Mouse (Mus musculus) liver, adult (tissue): ENCODE data around the gene Ciapin1.

Experiments used
- GATA4 ChIP-seq: IDR thresholded peaks from 2 replicates; pipeline ENCODE4 v1.6.1; 2014; ENCODE audit warnings: mild to moderate bottlenecking, low read length; ENCODE audit not compliant: insufficient replicate concordance

Ciapin1 gene

GRCm38 (mm10) chr8:94822637-94823560 is 15.3 kb downstream of the Ciapin1 start:
- TF ChIP-seq GATA4, result no peak

DNA sequence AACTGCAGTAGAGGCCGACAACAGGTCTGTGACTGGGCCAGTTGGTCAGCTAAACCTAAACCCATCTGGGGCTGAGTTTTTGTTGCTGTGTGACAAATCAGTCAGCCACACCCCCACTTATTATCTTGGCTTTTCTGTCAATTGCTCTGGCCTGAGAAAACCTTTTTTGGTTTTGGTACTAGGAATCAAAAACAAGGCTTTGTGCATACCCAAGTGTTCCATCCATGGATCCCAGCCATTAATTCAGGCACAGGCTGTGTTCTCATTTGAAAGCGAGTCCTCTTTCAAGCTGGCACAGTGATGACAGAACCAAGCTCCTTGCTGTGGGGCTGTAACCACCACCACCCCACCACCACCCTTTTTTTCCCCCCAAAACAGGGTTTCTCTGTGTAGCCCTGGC is 16.8 kb downstream of the Ciapin1 start:
- no peak for TF ChIP-seq GATA4

- TF ChIP-seq GATA4, result no peak
Measured at GRCm38 (mm10) chr8:94820553-94820952, 17.6 kb downstream of the Ciapin1 start.

- peak; percentile 86 for TF ChIP-seq GATA4
Measured at GRCm38 (mm10) chr8:94819671-94820179, 18.4 kb downstream of the Ciapin1 start.

GRCm38 (mm10) chr8:94817933-94818332 is 20.2 kb downstream of the Ciapin1 start:
- no peak for TF ChIP-seq GATA4

DNA sequence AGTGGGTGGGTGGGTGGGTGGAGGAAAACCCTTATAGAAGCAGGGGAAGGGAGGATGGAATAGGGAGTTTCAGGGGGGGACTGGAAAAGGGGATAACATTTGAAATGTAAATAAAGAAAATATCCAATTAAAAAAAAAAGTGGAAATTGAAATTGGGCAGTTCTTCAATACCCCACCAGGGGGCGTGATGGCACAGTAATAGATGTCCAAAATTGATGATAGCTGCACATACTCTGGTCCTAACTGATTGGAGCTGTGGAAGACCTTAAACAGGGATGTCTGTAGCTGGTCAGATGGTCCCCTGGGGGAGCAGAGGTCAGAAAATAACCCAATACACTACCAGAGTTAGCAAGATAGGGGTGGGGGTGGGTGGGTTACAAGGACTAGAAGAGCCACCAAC is 23.6 kb downstream of the Ciapin1 start:
- TF ChIP-seq GATA4, result no peak

GRCm38 (mm10) chr8:94812645-94813098 is 25.5 kb downstream of the Ciapin1 start:
- TF ChIP-seq GATA4, result no peak

DNA sequence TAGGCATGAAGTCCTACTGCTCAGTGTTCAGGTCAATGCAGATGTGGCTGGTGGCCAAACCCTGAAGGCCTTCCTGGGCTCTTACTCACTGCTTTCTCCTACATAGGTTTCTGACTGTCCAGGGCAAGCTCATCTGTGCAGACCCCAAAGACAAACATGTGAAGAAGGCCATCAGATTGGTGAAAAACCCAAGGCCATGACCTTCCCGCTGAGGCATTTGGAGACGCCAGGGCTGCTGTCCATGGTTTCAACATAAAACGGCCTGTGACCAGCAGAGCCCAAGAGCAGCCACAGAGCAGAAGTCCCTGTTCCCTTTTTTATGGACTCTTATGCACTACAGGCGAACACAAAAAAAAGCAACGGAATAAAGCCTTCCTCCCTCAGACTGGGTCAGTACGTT is 26.5 kb downstream of the Ciapin1 start:
- no peak for TF ChIP-seq GATA4

- no peak for TF ChIP-seq GATA4
Measured at GRCm38 (mm10) chr8:94810855-94811254, 27.3 kb downstream of the Ciapin1 start.

DNA sequence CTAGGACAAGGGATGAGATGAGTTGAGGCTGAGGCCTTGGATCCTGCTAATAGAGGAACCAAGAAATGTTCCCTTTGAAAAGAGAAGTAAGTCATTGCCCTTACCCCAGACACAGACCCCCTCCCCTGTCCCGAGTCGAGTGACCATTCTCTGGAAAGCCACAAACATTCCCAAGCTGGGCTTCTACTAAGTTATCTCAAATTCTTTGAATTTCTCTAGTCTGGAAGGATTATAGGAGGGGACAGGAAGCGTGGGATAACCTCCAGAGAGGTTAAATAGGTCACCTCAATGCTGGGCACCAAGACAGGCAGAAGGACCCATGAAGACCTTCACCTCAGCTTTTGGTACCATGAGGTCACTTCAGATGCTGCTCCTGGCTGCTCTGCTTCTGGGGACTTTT is 28.0 kb downstream of the Ciapin1 start, which contains the start of gene Ccl17:
Gene Ccl17, plus strand, starts transcription at position 301 of the 400 bp plus-strand sequence.
- TF ChIP-seq GATA4, result no peak

- TF ChIP-seq GATA4, result no peak
Measured at GRCm38 (mm10) chr8:94808372-94808771, 29.8 kb downstream of the Ciapin1 start.

- TF ChIP-seq GATA4, result no peak
Measured at GRCm38 (mm10) chr8:94807506-94807905, 30.7 kb downstream of the Ciapin1 start.

DNA sequence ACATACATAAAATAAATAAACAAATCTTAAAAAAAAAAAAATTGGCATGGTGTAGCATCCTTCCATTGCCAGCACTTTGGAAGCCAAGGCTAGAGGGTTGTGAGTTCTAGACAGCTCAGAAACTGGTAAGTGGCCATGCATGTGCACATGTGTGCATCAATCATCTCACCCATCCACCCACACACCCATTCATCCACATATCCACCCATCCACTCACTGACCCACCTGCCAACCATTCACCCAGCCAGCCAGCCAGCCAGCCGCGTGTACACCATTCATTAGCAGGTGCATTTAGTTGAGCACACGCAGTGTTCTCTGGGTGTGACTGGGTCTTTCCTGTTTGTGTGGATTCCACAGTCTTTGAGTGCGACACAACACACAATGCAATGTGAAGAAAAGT is 32.3 kb downstream of the Ciapin1 start:
- TF ChIP-seq GATA4, result no peak

DNA sequence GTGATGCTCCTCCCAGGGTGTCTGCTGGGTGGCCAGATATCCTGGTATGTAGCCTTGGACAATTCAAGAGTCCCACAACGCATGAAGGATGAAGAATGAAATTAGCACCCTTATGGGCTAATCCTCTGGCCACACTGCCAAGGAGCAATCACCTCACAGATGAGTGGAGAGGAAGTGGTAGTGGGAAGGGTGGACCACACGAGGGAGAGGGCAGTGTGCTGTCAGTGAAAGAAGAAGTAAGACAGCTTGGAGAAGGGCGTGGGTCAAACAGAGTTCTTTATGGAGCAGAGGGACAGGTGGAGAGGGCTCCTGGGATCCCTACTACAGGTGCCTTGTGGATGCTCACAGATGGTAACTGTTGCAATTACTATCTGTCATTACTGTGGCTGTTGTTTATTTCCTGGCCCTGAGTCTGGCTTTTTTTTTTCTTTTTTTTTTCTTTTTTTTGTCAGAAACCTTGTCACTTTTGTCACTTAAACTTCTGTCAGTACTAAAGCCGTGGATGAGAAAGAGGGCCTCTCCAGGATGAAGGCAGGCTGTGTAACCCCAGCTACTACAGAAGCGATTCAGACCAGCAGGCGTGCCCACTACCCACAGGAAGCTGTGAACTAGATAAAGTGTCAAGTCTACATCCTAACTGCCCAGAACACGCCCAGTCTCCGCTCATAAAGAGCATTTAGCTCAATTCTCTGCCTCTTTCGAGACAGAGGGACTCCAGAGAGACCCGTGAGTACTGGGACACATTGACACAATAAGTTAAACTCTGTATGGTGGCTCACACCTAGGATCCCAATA is 33.4 kb downstream of the Ciapin1 start:
- no peak for TF ChIP-seq GATA4

- TF ChIP-seq GATA4, result no peak
Measured at GRCm38 (mm10) chr8:94803551-94803950, 34.6 kb downstream of the Ciapin1 start.

DNA sequence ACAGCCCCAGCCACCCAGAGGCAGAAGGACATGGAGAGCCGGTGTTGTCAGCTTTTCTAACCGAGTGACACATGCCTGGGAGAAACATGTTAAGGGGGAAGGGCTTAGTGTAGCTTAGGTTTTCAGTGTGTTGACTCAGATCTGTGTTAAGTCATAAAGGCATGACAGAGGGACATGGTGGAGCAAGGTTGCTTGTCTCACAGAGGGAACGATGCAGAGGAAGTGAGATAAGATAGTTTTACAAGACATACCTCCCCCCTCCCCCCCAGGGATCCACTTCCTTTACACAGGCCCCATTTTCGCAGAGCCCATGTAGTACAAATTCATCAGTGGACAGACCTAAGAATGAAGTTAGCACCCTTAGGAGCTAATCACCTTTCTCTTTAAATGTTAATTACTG is 35.8 kb downstream of the Ciapin1 start:
- TF ChIP-seq GATA4, result no peak
